Mouse (Mus musculus) liver, embryonic 14.5 days (tissue): ENCODE measurements at regions not wholly inside any gene's neighbourhood (a gene's known extent, or its start where the extent isn't known, plus 50 kb on each side); places are given as distances from the start of the nearest gene placed in this dataset.

Source experiments
- CTCF ChIP-seq: IDR thresholded peaks from 2 replicates; pipeline ENCODE4 v1.5.1; 2016; ENCODE audit warnings: antibody characterized with exemption, low read depth, control low read depth
- EP300 ChIP-seq: IDR thresholded peaks from 2 replicates; pipeline ENCODE4 v1.6.1; 2016; ENCODE audit warnings: antibody characterized with exemption, low read depth

- TF ChIP-seq CTCF: no peak
- TF ChIP-seq EP300: no peak
Observed at GRCm38 (mm10) chr1:193562242-193562641, 192.1 kb upstream of the Camk1g start.
